Mouse (Mus musculus): ENCODE data around the gene Rps23. TPM values are rescaled to one million over a fixed set of nuclear protein-coding genes. Genes with fewer than 3 reads are reported as not detected.
"Not testable (repeated sequence)": the region's sequence is repeated elsewhere in the genome, so short reads cannot be mapped to it uniquely, and the experiment has no call there.

Rps23 gene
- polyA plus RNA-seq, 1 experiment from 2014 or later = 260 TPM

DNA sequence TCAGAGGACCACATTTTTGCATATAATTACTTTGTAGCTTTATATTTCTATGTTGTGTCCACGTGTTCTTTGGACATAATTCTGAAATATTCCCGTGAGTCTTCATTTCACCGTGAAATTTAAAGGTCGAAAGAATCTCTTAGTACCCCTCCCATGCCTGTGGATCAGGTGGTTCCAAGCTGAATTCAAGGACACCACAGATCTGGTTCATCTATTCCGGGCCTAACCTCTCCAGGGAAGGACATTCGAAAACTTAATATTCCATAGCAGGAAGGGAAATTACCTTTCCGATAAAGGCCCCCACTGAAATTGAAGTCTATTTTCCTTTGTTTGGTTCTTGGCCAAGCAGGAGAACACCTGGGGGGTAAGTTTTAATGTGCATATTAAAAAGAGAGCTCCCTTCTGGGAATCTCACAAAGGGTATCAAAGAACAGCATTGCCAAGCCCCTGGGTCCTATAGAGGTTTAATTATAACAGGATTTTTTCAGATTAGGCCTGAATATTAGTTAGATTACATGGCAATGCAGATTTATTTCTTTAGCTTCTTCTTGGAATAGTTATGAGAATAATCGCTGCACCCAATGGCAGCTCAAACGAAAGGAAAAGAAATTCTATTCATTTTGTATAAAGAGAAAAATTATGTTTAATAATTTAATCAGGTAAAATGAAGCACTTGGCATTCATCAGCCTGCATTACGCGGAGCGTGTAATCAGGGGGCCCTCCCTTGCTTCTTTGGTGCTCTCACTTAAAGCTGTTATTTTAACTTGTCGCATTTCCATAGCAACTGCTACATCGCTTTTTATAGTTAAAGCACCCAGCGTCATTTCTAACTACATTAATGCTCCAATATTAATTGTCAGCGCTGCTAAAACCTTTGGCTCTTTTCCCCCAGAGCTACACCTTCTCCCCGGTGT, 9.7 kb upstream of the Rps23 start:
- Histone ChIP-seq H3K36me3 (no peaks in the 10 kb centered on the region), H3K9ac (no peak overlapping the region), H3K27me3 (no peaks in the 10 kb centered on the region), H3K4me2 (replicated peaks) (no peak overlapping the region), H3K4me1 (no peaks in the 10 kb centered on the region), H3K27ac (no peak overlapping the region), H3K4me3 (no peak overlapping the region), H3K9me3 (no peaks in the 10 kb centered on the region)
- 77% methylated on average over 17 of the region's 17 CpGs for WGBS
- ATAC-seq (ENCODE audit: insufficient number of reproducible peaks, insufficient read depth, low FRiP score, low TSS enrichment) = no peak

DNA sequence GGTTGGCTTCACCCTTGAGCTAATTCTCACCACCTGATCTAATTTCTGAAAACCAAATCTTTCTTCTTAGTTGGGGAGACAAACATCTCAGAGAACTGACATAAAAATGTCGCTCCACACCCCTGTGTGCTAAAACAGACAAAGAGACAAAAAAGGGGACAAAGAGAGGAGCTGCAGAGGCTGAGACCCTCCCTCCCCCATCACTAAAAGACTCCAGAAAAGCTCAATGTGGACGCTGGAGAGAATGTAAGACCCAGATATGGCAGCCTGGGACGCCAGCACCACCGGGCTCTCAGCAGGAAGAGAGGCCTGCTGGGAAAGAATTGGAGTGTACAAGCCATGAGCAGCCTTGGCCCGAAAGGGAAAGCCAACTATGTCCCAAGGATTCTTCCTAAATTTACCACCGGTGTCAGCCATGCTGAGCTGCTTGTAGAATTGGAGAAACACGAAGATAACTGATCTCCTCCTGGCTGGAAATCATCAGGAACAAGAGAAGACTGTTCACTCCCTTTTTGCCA, 9.0 kb upstream of the Rps23 start:
- no peak for ATAC-seq (ENCODE audit: insufficient number of reproducible peaks, insufficient read depth, low FRiP score, low TSS enrichment)
- 66% methylated on average over 7 of the region's 7 CpGs for WGBS

DNA sequence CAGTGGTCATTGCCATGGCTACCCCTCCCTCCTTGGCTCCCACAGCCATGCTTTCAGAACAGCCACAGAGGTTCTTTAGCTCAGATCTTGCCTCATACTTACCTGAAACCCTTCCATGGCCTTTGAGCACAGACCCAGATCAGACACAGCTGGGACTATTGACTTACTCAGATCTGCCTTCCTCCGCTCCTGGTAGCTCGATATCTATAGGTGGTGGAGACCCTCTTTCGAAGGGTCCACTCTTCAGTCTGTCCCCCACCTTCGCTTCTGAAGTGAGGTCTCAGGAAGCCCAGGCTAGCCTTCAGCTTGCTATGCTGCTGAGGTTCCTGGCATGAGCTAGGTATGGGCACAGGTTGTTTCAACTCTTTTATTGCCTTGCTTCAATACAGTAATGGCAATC, 8.0 kb upstream of the Rps23 start:
- no peak overlapping the region for H3K9ac ChIP-seq
- H3K9me3 ChIP-seq = no peaks in the 10 kb centered on the region
- no peaks in the 10 kb centered on the region for H3K4me1 ChIP-seq
- no peaks in the 10 kb centered on the region for H3K36me3 ChIP-seq
- 91% methylated on average over 4 of the region's 4 CpGs for WGBS
- no peak for ATAC-seq (ENCODE audit: insufficient number of reproducible peaks, insufficient read depth, low FRiP score, low TSS enrichment)
- H3K27ac ChIP-seq = no peak overlapping the region
- H3K4me2 ChIP-seq (replicated peaks) = no peak overlapping the region
- H3K27me3 ChIP-seq = no peaks in the 10 kb centered on the region
- H3K4me3 ChIP-seq = no peak overlapping the region

More for the DNA sequence above, 9.0 kb upstream of the Rps23 start:
- Histone ChIP-seq H3K4me2 (replicated peaks) (no peak overlapping the region), H3K4me3 (no peak overlapping the region), H3K27ac (no peak overlapping the region), H3K9ac (no peak overlapping the region), H3K36me3 (no peaks in the 10 kb centered on the region), H3K9me3 (no peaks in the 10 kb centered on the region), H3K27me3 (no peaks in the 10 kb centered on the region), H3K4me1 (no peaks in the 10 kb centered on the region)

DNA sequence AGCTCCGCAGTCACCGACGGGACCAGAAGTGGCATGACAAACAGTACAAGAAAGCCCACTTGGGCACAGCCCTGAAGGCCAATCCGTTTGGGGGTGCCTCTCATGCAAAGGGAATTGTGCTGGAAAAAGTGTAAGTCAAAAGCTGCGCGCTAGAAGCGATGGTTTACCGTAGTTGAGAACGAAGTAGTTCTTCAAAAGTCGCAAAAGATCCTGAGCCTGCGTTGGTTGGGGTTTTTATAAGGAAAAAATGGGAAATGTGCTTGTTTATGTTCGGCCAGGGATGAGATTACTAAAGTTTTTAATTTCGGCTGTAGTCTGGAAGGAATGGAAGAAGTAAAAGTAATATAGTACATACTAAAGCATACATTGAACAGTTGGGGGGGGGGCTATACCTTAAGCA, 859 bp downstream of the Rps23 start:
- peaks cover 35% of the 10 kb centered on the region for H3K36me3 ChIP-seq
- H3K27ac ChIP-seq; H3K9me3 ChIP-seq; H3K27me3 ChIP-seq; ATAC-seq (ENCODE audit: insufficient number of reproducible peaks, insufficient read depth, low FRiP score, low TSS enrichment); H3K4me1 ChIP-seq: not testable (repeated sequence)
- 2% methylated on average over 13 of the region's 13 CpGs for WGBS
- peak overlapping the region; percentile 84 for H3K4me3 ChIP-seq
- H3K4me2 ChIP-seq (replicated peaks) = peak overlapping the region; percentile 64
- H3K9ac ChIP-seq = peak overlapping the region; percentile 93

DNA sequence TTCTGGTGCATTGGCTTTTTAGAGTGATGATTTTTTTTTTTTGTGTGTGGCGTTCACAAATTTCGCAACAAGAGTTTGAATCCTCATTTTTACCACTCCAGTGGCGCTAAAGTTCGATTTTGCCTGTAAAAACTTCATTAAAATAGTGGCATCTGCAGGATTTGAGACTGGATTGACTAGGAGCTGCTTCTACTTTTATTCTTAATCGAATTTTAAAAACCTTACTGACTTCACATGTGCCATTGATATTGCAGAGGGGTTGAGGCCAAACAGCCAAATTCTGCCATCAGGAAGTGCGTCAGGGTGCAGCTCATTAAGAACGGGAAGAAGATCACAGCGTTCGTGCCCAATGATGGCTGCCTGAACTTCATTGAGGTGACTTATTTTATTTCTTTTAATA, 1.3 kb downstream of the Rps23 start:
- peak overlapping the region; percentile 84 for H3K4me3 ChIP-seq
- H3K27ac ChIP-seq = no peak overlapping the region
- peaks cover 35% of the 10 kb centered on the region for H3K36me3 ChIP-seq
- peak overlapping the region; percentile 93 for H3K9ac ChIP-seq
- H3K9me3 ChIP-seq = no peaks in the 10 kb centered on the region
- 0 out of 2 replicates have a peak, but pooled peaks cover 4% of the 10 kb centered on the region for H3K4me1 ChIP-seq
- WGBS = 47% methylated on average over 9 of the region's 9 CpGs
- no peaks in the 10 kb centered on the region for H3K27me3 ChIP-seq
- no peak for ATAC-seq (ENCODE audit: insufficient number of reproducible peaks, insufficient read depth, low FRiP score, low TSS enrichment)
- peak overlapping the region; percentile 64 for H3K4me2 ChIP-seq (replicated peaks)

DNA sequence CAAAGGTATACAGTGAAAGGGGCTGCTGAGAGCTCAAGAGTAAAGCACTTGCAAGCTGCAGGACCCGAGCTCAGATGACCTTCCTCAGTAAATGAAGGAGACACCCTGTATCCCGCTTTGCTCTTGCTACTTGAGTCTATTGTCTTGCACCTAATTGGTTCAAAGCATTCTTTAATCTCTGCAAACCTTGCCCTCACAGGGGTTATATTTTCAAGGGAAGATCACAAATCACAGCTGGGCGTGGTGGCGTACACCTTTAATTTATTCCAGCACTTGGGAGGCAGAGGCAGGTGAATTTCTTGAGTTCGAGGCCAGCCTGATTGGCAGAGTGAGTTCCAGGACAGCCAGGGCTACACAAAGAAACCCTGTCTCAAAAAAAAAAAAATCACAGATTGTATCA, 2.4 kb downstream of the Rps23 start:
- Histone ChIP-seq H3K9me3 (no peaks in the 10 kb centered on the region), H3K4me3 (no peak overlapping the region), H3K4me1 (0 out of 2 replicates have a peak, but pooled peaks cover 4% of the 10 kb centered on the region), H3K36me3 (peaks cover 35% of the 10 kb centered on the region), H3K4me2 (replicated peaks) (no peak overlapping the region), H3K27ac (no peak overlapping the region), H3K27me3 (no peaks in the 10 kb centered on the region), H3K9ac (no peak overlapping the region)
- WGBS = 86% methylated on average over 5 of the region's 5 CpGs
- ATAC-seq (ENCODE audit: insufficient number of reproducible peaks, insufficient read depth, low FRiP score, low TSS enrichment) = no peak

DNA sequence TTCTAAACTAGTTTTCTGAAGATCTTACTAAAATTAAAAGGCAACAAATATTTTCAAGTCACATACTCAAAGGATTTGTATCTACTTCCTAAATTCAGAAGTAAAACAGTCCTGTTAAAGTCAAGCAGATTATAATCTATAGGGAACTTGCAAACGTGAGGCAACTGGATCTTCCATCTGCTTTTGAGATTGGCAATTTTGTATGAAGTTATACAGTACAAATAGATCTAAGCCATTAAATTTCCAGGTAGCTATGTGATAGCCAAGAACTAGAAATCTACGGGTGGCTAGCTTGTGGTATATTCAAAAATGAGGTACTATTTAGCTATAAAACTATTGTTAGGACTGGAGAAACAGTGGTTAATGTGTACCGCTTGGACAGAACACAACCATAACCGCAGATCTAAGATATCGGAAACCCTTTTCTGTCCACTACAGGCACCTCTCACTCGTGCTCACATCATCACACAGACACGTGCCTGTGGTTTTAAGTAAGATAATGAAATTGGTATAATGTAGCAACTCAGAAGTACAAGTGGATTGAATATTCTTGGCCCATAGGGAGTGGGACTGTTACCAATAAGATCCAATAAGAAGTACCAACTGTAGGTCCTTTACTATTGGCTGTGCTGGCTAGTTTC, 3.5 kb downstream of the Rps23 start:
- 79% methylated on average over 7 of the region's 7 CpGs for WGBS
- H3K9me3 ChIP-seq = no peaks in the 10 kb centered on the region
- no peaks in the 10 kb centered on the region for H3K27me3 ChIP-seq
- H3K9ac ChIP-seq = no peak overlapping the region
- ATAC-seq (ENCODE audit: insufficient number of reproducible peaks, insufficient read depth, low FRiP score, low TSS enrichment) = no peak
- no peak overlapping the region for H3K4me2 ChIP-seq (replicated peaks)
- 0 out of 2 replicates have a peak, but pooled peaks cover 4% of the 10 kb centered on the region for H3K4me1 ChIP-seq
- H3K27ac ChIP-seq = no peak overlapping the region
- peaks cover 37% of the 10 kb centered on the region for H3K36me3 ChIP-seq
- no peak overlapping the region for H3K4me3 ChIP-seq

DNA sequence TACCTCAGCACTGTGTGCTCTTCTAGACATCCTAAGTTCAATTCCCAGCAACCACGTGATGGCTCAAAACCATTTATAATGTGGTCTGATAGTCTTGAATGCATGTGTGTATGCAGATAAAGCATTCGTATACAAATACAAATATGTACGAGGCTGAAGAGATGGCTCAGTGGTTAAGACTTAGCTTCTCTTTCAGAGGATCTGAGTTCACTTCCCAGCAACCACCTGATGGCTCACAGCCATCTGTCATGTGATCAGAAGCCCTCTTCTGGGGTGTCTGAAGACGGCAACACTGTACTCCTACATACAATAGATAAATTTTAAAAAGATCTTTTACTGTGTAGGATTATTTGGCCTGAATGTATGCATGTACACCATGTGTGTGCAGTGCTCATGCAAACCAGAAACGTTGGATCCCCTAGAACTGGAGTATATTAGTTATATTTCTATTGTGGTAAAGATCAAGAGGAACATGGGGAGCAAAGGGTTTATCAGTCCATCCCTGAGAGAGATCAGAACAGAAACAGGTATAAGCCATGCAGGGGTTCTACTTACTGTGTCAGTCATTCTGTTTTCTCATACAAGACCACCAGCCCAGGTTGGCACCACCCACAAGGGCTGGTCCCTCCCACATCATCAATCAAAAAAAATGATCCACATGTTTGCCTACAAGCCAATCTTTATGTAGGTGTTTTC, 4.3 kb downstream of the Rps23 start:
- 82% methylated on average over 5 of the region's 5 CpGs for WGBS
- no peak overlapping the region for H3K4me2 ChIP-seq (replicated peaks)
- 0 out of 2 replicates have a peak, but pooled peaks cover 4% of the 10 kb centered on the region for H3K4me1 ChIP-seq
- H3K9me3 ChIP-seq = no peaks in the 10 kb centered on the region
- peaks cover 37% of the 10 kb centered on the region for H3K36me3 ChIP-seq
- no peaks in the 10 kb centered on the region for H3K27me3 ChIP-seq
- ATAC-seq (ENCODE audit: insufficient number of reproducible peaks, insufficient read depth, low FRiP score, low TSS enrichment) = no peak
- no peak overlapping the region for H3K9ac ChIP-seq
- no peak overlapping the region for H3K27ac ChIP-seq
- H3K4me3 ChIP-seq = no peak overlapping the region

DNA sequence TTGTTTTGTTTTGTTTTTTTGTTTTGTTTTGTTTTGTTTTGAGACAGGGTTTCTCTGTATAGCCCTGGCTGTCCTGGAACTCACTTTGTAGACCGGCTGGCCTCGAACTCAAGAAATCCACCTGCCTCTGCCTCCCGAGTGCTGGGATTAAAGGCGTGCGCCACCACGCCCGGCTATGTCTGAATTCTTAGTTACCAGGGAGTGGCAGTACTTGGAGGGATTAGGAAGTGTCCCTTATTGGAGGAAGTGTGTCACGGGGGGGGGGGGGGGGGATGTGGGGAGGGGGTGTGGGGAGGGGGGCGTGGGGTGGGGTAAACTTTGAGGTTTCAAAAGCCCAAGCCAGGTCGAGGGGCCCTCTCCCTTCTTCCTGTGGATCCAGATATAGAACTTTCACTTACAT, 5.5 kb downstream of the Rps23 start:
- ATAC-seq (ENCODE audit: insufficient number of reproducible peaks, insufficient read depth, low FRiP score, low TSS enrichment); H3K9me3 ChIP-seq; H3K4me3 ChIP-seq; H3K4me2 ChIP-seq (replicated peaks); H3K27ac ChIP-seq; H3K9ac ChIP-seq; H3K27me3 ChIP-seq; H3K4me1 ChIP-seq: not testable (repeated sequence)
- 89% methylated on average over 9 of the region's 10 CpGs for WGBS
- H3K36me3 ChIP-seq = peaks cover 37% of the 10 kb centered on the region

DNA sequence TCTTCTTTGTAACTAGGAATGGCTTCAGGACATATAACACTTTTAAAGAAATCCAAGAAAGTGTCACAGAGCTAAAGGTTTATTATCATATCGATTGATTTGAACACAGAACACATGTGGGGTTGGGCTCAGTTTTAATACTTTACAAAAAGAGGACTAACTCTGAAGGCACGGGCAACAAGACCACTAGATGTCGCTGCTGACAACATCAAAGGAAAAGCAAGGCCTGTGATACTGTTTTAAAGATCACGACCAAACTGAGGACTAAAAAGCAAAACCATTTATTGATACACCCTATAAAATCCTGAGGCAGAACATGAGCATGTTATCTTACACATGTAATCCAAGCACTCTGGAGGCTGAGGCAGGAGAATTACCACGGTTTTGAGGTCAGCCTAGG, 7.1 kb downstream of the Rps23 start:
- no peak overlapping the region for H3K4me3 ChIP-seq
- peaks cover 35% of the 10 kb centered on the region for H3K36me3 ChIP-seq
- no peak overlapping the region for H3K9ac ChIP-seq
- no peaks in the 10 kb centered on the region for H3K9me3 ChIP-seq
- no peak overlapping the region for H3K4me2 ChIP-seq (replicated peaks)
- no peak overlapping the region for H3K27ac ChIP-seq
- no peaks in the 10 kb centered on the region for H3K27me3 ChIP-seq
- 21% methylated on average over 5 of the region's 5 CpGs for WGBS
- no peaks in the 10 kb centered on the region for H3K4me1 ChIP-seq
- ATAC-seq (ENCODE audit: insufficient number of reproducible peaks, insufficient read depth, low FRiP score, low TSS enrichment) = no peak

DNA sequence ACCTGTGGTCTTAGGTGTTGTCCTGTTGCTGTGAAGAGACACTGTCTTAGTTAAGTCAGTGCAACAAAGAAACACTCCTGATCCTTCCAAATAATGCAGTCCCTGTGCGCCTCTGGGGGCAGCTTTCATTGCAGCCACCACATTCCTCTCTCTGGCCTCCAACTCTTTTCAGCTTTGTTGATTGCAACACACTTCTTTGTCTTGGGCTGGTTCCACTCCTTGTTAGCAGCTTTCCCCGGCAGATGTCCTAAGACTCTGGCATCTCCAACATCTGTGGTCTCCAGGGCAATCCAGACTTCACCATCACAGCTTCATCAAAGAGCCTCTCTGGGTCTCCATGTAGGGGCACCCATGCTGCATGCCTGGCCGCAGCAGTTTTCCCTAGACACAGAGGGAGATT, 10.5 kb downstream of the Rps23 start:
- no peaks in the 10 kb centered on the region for H3K27me3 ChIP-seq
- no peaks in the 10 kb centered on the region for H3K9me3 ChIP-seq
- H3K9ac ChIP-seq = no peak overlapping the region
- ATAC-seq (ENCODE audit: insufficient number of reproducible peaks, insufficient read depth, low FRiP score, low TSS enrichment) = no peak
- peaks cover 4% of the 10 kb centered on the region; the same call in 1 of the 2 replicates for H3K36me3 ChIP-seq
- no peak overlapping the region for H3K4me2 ChIP-seq (replicated peaks)
- no peaks in the 10 kb centered on the region for H3K4me1 ChIP-seq
- H3K4me3 ChIP-seq = no peak overlapping the region
- 64% methylated on average over 3 of the region's 3 CpGs for WGBS
- no peak overlapping the region for H3K27ac ChIP-seq

All from embryonic facial prominence, embryonic 12.5 days (tissue).